Mouse (Mus musculus): ENCODE results near the gene Tjp2.

GRCm38 (mm10) chr19:24217851-24218250 lies 7.0 kb downstream of the Tjp2 start:
- TF ChIP-seq GATA1 (IDR thresholded peaks at IDR 0.05; ENCODE audit: low read length) (no peak), TAL1 (IDR thresholded peaks at IDR 0.05; ENCODE audit: low read length) (no peak)
